Mouse (Mus musculus): Measurements from ENCODE around the gene Slamf7.
A peak's percentile ranks its signal among the peaks of the same experiment; 100 is the strongest.
"Not testable (repeated sequence)": the region's sequence is repeated elsewhere in the genome, so short reads cannot be mapped to it uniquely, and the experiment has no call there.

The Slamf7 gene

DNA sequence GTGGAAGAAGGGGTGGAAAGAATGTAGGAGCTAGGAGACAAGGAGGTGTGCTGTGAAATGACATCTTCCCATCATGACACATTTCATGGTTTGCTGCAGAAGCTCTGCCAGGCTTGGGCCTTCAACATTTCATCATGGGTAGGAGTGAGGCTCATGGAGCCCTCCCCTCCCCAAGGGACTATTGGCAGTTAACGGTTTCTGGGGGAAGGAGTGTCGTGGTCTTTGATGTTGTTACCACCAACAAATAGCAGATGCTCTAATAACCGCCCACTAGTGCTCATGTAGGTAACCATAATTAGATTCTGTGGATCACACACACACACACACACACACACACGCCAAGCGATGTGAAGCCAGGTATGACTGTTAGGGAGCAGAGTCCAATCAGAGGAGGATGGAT is at the start of gene Slamf7:
TSS of gene Slamf7 (minus strand) at position 302 of the 400 bp plus-strand sequence.
- no peak for DNase-seq (ENCODE audit: low read depth)

DNA sequence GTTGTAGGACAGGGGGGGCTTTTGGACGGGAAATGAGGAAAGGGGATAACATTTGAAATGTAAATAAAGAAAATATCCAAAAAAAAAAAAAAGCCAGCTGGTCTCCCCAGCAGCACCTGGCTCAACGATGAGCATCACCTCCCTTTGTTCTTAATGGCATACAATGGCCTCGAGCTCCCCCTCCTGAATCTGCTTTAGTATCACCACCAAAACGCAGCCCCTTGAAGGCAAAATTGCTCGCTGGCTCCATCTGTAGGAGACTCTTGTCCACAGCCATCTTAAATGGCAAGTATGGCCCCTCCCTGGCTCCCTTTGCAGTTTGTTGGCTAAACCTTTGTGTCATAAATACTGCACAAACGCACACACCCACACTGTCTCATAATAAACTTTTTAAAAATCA is 46.1 kb upstream of the Slamf7 start:
- peak; percentile 60 for DNase-seq (ENCODE audit: low read depth)

DNA sequence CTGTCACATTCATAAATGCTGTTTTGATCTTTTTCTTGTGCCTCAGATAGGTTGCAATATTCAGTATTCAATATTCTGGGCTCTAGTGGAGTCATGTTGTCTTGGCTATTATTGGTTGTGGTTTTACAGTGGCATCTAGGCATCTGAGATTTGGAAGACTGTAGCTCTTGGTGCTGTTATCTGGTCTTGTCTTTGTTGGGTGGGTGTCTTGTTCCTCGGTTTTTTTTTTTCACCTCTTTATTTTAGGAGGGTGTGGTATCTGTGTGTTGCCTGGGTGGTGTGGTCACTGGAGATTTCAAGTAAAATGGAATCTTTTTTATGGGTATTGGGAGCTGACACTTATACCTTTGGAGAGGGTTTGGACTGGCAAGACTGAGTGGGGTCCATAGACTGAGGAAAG is 41.1 kb upstream of the Slamf7 start:
- DNase-seq (ENCODE audit: low read depth): no peak

DNA sequence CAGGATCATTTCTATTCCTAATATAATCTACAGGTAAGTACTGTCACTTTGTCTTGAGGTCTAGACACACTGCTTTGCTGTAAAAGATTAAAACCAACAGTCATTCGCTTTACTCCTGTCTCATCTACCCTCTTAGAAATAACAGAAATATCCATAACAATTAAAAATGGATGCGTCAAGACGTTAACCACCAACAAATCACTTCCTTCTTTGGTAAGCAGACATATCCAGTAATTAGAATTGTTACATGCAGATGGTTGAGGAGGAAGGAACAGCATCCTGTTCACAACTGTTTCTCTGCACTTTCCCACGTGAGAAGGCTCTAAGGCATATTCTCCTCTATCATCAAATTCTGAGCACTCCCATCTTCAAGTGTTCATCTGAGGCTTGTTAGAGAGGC is 34.5 kb upstream of the Slamf7 start:
- DNase-seq (ENCODE audit: low read depth): no peak

DNA sequence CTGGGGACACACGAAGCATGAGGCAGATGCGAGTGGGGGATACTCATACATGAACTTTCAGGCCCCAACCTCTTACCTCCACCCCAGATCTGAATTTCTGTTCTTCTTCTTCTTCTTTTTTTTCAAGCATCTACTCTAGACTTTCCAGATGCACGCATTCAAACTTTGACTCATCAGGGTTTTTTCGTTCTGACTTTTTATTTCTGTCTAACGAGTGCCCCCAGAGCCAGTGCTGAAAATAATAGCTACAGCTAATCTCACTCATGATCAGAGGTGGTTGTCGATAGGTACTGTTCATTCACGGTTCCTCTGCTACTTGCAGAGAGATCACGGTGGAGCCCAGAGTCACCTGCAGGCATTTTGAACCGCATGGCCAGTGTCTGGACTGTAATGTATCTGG is 32.1 kb upstream of the Slamf7 start:
- no peak for DNase-seq (ENCODE audit: low read depth)

DNA sequence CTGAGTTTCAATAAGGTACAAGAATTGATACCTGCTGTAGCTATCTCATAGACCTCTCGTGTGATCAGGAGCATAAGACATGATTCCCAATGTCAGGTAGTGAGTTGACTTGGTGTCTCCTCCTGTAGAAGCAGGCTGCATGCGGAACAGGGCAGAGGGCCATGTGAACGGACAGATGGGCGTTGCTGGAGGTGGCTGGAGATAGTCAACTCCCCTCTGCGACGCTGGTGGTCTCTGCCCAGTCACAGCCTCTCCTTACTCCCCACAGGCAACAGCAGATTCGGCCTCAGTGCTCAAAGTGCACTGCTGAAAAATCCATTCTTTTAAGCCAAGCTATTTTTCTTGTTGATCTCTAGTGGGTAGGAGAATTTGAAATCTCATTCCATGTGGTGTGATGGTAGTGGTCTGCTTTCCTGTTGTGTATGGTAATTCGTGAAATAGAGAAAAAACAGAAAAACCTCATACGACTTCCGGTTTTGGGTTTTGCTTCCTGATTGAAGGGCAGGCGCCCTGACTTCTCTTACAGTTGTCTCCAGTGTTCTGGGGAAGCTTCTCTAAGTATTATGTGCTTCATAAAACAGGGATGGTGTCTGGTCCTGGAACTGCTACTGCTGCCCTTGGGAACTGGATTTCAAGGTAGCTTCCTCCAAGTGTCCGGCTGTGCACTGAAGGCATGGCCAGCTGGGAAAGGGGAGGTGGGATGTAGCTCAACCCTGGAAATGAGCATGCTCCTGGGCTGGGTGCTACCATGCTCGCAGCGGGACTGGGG is 28.9 kb upstream of the Slamf7 start, which contains the start of gene Cd48:
TSS of gene Cd48 (plus strand) at position 479 of the 769 bp plus-strand sequence.
- DNase-seq (ENCODE audit: low read depth): no peak

DNA sequence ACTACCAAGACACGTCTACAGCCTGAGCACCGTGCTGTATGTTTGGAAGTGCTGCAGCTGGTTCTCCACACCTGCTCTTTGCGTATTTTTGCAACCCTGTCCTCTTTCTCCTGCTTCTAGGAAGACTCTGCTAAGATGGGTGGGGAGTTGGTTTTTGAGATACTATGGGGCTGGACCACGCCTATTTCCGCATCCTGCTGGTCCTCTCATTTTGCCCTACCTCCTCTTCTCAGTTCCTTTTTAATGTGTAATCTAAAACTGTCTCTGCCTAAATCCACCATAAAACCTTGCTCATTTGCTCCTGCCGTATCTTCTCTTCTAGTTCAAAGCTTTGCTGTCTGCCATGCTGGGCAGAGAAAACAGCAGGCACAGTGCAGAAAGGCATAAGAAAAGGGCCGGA is 28.2 kb upstream of the Slamf7 start:
- no peak for DNase-seq (ENCODE audit: low read depth)

DNA sequence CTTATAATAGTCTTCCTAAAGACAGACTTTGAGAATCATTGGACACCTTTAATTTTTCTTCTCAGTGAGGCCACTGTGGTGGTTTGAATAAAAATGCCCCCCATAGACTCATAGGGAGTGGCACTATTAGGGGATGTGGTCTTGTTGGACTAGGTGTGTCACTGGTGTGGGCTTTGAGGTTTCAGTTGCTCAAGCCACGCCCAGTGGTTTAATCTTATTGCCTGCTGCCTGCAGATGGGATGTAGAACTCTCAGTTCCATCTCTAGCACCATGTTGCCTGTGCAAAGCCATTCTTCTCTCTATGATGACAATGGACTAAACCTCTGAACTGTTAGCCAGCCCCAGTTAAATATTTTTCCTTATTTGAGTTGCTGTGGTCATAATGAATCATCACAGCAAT is 24.9 kb upstream of the Slamf7 start:
- DNase-seq (ENCODE audit: low read depth): no peak

DNA sequence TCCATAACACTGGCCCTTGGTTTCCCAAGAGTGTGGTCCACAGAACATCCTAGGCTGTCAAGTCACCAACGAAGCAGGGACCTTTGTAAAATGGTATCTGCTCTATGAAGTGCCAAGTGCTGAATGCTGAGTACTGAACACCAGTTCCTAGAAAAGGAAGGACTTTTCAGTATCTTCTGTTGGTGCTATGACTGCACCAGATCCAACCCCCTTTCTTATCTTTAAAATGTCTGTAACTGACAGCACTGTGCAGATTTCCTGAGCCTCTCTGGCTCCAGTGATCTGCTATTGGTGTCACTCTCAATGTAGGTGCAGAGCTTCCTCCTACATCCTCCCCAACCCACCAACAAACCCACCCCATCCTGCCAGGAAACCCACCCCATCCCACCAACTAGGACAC is 21.6 kb upstream of the Slamf7 start:
- no peak for DNase-seq (ENCODE audit: low read depth)

DNA sequence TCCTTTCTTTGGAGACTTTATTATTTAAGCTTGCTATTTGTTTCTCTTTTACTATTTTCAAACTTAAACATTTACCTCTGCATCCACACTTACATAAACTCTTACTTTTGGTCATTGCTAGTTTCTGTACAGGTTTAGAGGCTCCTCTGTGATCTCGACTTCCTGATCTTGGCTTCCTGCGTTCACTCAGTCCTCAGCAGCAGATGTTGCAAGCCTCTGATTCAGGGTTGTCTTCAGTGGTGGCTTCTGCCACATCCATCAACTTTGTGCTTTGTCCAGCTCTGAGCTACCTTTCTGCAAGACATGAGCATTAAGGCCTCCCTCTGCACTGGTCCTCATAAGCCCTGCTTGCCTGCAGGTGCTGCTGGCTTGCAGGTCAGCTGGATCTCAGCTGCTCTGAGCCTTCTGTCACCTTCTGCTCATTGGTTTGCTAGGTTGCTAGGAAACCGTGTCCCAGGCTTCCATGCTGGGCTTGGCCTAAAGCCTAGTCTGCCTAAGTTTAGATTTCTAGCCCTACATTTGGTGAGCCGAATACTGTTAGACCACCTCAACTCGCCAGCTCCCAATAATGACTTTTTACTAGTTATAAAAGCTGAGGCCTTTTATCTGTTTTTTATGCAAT is 20.1 kb upstream of the Slamf7 start:
- DNase-seq (ENCODE audit: low read depth): no peak

DNA sequence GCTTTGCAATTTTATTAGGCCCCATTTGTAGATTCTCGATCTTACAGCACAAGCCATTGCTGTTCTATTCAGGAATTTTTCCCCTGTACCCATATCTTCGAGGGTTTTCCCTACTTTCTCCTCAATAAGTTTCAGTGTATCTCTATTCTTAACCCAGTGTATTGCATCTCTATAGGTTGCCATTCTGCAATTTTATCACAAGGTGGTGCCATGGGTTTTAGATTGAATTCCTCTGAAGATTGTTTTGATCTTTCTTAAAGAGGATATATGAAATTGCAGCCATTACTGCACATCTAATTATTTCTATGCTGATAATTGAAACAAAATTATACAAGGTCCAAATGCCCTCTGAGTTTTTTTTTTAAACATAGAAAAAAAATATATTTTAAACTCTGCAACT is 19.6 kb upstream of the Slamf7 start:
- not testable (repeated sequence) for DNase-seq (ENCODE audit: low read depth)

DNA sequence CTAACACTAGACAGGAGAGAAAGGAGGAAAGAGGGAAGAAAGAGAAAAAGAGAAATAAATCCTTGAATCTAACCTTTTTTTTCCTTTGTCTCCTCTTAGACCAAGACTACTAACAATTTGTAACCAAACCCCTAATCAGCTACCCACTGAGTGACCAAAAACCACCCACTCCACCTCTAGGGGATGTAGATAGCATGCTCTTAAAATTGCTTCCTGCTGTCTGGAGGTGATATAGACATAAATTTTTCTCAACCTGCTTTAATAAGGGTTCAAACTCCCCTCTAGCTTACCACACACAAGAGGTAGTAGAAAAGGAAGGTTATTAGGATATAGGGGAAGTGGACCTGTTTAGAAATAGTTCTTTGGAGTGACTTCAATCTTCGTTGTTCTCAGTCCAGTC is 14.3 kb upstream of the Slamf7 start:
- no peak for DNase-seq (ENCODE audit: low read depth)

DNA sequence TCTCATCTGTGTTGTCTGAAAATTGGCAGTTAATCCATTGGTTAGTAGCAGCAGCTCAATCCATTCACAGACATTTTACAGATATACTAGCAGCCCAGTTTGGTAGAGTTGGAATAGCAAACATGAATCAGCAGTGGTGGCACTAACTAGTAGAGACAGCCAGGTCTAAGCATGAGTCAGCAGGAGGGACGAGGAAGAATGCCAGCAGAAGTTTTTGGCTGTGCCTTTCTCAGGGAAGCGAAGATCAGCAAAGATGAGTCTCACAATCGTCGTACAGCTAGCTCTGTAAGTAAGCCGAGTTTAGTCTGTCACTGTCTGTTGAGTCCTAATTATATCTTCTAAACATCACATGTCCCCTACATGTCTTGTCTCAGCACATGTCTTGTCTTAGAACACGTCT is 13.5 kb upstream of the Slamf7 start:
- DNase-seq (ENCODE audit: low read depth): no peak

DNA sequence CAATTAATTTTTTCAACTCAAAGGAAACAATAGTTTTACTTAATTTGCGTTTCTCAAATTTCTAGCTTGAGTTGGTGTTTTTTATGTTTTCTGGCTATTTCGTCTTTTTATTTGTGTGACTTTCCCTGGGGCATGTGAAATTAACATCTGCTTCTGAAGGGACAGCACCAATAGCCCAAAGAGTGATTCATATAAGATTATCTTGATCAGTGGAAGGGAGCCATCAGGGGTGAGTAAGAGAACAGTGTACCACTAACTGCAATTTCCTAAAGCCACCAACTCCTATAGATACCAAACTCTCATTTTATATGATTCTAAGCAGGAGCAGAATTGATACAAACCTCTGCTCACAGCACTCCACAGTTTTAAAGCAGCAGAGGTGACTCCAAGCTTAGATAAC is 10.9 kb upstream of the Slamf7 start:
- DNase-seq (ENCODE audit: low read depth): no peak

DNA sequence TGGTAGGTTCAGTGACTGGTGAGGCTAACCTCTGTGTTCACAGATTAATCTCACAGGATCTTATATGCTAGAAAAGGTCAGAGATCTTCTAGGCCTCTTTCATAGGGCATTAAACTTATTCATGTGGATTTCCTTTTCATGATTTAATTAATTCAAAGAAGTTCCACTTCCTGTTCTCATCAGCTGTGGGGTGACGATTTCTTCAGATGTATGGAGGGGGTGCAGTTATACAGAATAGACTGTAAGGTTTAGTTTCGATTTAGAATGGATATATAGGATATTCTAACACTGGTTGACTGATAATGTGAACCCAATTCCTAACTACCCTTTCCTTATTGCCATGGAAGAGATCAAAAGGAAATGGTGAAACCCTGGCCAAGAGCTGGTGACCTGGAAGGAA is 8.6 kb upstream of the Slamf7 start:
- DNase-seq (ENCODE audit: low read depth): no peak

DNA sequence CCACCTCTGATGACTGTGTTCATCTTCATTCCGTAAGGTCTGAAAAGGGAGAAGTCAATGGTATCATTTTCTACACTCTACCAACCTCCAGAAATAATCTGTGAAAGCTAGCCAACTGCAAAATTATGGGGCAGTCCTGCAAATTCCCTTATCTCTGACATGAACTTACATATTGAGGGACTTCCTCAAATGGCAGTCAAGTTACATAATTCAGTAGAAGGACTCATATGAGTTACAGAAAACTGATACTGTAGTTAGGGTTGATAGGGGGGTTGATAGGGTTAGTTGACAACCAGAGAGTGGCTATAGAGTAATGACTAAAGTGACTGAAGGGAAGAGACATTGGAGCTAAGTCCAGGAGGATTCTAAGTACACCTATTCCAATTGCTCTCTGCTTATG is 7.6 kb upstream of the Slamf7 start:
- DNase-seq (ENCODE audit: low read depth): no peak

DNA sequence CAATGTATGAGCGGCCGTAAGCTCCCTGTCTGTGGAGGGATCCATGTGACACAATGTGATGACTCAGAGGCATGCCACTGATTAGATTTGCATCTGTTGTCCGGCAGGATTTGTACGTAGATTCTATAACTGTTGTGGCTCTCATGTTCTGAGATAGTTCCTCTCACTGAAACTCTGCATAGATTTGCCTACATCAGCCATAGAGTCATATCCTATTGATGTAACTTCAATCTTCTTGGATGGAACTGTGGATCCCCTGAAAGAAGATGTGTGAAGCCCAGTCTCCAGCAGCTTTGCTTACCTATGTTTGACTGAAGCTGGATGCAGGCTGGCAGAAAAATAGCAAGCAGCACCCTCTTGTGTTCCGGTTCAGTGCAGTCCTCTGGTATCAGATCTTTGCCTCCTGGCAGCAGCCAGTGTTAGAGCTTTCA is 5.7 kb upstream of the Slamf7 start:
- no peak for DNase-seq (ENCODE audit: low read depth)

DNA sequence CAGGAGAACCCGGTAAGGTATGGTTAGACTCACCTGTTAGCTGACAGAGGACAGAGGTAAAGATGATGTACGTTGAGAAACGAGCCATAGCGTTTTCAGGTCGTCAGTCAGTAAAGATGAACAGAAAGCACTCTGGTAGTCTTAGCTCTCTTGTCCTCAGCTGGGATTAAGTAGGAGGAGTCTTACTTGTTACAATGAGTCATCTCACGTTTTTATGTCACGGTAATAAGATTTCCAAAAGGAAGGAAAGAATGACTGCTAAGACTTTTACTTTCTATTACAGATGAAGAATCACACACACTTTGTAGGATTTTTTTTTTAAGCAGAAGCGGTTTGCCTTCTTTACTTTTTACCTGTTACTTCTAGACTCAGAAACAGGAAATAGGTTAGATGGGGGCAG is 4.0 kb downstream of the Slamf7 start:
- DNase-seq (ENCODE audit: low read depth): no peak

DNA sequence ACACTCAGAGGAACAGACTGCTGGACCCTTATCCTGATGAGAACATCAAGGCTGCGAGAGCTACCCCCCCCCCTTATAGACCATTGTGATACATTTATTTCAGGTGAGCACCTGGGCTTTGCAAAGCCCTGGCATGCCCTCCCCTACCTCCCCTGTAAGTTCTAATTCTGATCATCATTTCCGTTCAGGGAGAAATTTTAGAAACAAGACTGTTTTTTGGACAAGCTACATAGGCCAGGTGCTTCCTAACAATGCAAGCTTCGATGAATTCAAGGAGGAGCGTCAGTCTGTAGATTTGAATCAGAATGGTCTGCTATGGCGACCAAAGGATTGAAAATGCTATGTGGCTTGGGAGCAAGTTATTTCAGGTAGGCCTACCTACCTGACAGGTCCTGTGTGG is 5.1 kb downstream of the Slamf7 start:
- no peak for DNase-seq (ENCODE audit: low read depth)

DNA sequence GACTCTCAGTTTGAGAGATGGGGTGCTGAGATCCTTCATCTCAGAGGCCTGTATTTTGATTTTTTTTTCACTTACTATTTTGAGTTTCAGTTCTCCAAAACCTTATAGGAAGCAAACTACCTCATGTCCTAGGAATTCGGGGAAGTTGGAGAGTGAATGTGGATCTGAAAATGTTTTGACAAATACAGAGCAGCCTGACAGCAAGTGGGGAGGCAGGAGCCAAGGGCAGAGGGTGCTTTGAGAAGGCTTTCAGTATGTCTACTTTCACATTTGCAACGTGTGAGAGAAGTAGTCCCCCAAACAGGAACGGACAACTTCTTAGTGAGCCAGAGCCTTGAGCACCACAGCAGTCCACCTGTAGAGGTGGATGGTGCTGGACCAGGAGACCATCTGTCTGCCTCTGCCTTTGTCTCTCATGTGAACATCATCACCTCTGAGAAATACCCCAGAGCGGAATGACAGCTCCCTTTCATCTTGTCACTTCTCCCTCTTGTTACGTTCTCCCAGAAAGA is 6.3 kb downstream of the Slamf7 start:
- DNase-seq (ENCODE audit: low read depth): no peak

DNA sequence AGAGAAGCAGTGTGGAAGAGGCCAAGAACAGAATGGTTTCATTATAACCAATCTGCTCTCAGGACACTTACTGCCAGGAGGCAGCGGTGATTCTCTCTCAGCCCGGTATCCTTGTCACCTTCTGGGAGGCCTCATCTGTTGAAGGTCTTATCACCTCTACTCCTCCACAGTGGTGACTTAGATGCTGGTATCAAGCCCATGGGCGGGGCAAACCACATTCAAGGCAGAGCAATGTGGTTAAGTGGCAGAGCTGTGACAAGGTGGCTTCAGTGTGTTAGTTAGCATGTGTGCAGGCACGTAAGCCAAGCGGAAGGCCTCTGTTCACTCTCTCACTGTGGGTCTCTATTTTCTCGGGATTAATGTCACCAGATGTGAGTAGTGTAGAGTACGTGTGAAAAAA is 9.2 kb downstream of the Slamf7 start:
- peak; percentile 72 for DNase-seq (ENCODE audit: low read depth)

DNA sequence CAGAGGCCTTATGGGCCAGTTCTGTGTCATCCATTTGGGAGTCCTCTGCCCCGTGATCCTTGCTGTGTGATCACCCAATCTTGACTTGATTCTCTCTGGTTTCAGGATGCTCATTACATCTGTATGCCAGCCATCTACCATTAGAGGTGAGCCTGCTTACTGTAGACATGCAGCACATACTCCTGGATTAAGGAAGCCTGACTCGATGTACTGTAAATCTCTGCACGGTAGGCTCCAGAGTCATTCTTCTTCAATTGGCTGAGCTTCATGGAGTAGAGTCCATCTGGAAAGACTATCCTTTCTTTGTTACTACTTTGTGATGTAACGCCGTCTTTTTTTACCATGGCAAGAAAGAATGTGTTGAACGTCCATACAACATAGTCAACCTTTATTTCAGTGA is 12.0 kb downstream of the Slamf7 start:
- DNase-seq (ENCODE audit: low read depth): no peak

DNA sequence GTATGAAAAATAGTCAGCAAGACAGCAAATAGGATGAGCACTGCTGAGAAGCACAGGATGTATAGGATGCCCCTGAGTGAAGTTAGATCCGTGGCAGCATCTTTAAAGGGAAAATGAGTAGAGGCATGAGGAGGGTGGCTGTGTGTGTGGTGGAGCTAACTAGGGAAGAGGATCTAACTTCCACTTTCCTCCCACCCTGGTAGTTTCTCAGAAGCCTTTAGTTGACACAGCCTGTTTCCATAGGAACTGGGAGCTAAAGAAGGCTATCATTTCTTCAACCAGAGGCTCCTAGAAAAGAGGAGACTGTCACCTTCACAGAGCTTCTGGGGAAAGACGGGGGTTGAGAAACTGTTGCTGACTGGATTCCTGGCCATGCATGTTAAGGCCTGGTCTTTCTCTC is 14.1 kb downstream of the Slamf7 start:
- DNase-seq (ENCODE audit: low read depth): no peak

DNA sequence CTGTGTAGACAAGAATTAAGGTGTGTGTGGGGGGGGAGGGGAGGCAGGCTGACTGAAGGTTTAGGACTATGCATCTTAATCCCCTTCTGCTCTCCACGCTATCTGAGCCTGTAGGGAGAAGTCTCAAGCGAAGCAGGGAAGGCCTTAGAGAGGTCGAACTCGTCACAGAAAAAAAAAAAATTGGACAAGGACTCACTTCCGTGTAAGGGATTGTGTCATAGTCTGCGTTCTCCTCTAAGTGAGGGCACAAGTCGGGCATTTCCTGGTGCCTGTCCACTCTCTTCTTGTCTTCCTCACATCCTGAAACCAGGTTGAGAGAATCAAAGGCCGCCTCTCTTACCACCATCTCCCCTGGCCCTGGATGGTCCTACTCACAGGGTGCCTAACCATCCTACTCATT is 15.7 kb downstream of the Slamf7 start:
- no peak for DNase-seq (ENCODE audit: low read depth)
